8 mouse cellular contexts compared by ENCODE assay signal in genomic region chr11:60209933-60210249, GRCm38 (mm10). TPM values are rescaled to one million over a fixed set of nuclear protein-coding genes. Genes with fewer than 3 reads are reported as not detected.
DNase-seq lines count a peak whose midpoint lies in the region; ATAC-seq and TF ChIP-seq lines count a peak whose summit lies in the region.

No protein-coding gene starts in this region.

- H3K4me3 ChIP-seq in kidney, embryonic 16.5 days (ENCODE audit: low read length), result peak overlapping the region; percentile 50
- H3K4me3 ChIP-seq in embryonic facial prominence, embryonic 10.5 days, result peak overlapping the region; percentile 57
- peak overlapping the region; percentile 39 for H3K4me3 ChIP-seq in hindbrain, postnatal 0 days (ENCODE audit: low read length)
- peak overlapping the region; percentile 39 for H3K4me3 ChIP-seq in midbrain, postnatal 0 days (ENCODE audit: low read depth, low read length)

- ATAC-seq in kidney, embryonic 16.5 days (ENCODE audit: low FRiP score, low TSS enrichment), result no peak
- ATAC-seq in hindbrain, postnatal 0 days, result no peak
- no peak for ATAC-seq in midbrain, postnatal 0 days (ENCODE audit: low FRiP score)

- TF ChIP-seq CTCF in hindbrain, postnatal 0 days (IDR thresholded peaks at IDR 0.05; ENCODE audit: low read depth), result no peak
- TF ChIP-seq CTCF in midbrain, postnatal 0 days (IDR thresholded peaks at IDR 0.05), result no peak

- peaks cover 65% of the 10 kb centered on the region for H3K4me1 ChIP-seq in kidney, embryonic 16.5 days (ENCODE audit: insufficient read depth, low read length)
- peaks cover 83% of the 10 kb centered on the region for H3K4me1 ChIP-seq in embryonic facial prominence, embryonic 10.5 days
- peaks cover 44% of the 10 kb centered on the region for H3K4me1 ChIP-seq in hindbrain, postnatal 0 days (ENCODE audit: insufficient read depth, low read length)
- peaks cover 17% of the 10 kb centered on the region for H3K4me1 ChIP-seq in midbrain, postnatal 0 days (ENCODE audit: insufficient read depth, low read length)

- peak overlapping the region; percentile 80 for H3K4me2 ChIP-seq in kidney, embryonic 16.5 days (replicated peaks; ENCODE audit: low read depth, low read length)
- H3K4me2 ChIP-seq in hindbrain, postnatal 0 days (ENCODE audit: low read depth, low read length), result peak overlapping the region; percentile 68
- H3K4me2 ChIP-seq in midbrain, postnatal 0 days (ENCODE audit: low read depth, low read length, poor library complexity, severe bottlenecking), result peak overlapping the region; percentile 70

- no peaks in the 10 kb centered on the region for H3K27me3 ChIP-seq in kidney, embryonic 16.5 days (ENCODE audit: insufficient read depth, low read length)
- H3K27me3 ChIP-seq in embryonic facial prominence, embryonic 10.5 days (replicated peaks; ENCODE audit: low read depth, poor library complexity, severe bottlenecking), result no peaks in the 10 kb centered on the region
- H3K27me3 ChIP-seq in hindbrain, postnatal 0 days (ENCODE audit: insufficient read depth, low read length), result no peaks in the 10 kb centered on the region
- H3K27me3 ChIP-seq in midbrain, postnatal 0 days (ENCODE audit: insufficient read depth, low read length), result no peaks in the 10 kb centered on the region

- H3K9me3 ChIP-seq in kidney, embryonic 16.5 days (ENCODE audit: low read length), result no peaks in the 10 kb centered on the region
- H3K9me3 ChIP-seq in embryonic facial prominence, embryonic 10.5 days, result no peaks in the 10 kb centered on the region
- no peaks in the 10 kb centered on the region for H3K9me3 ChIP-seq in hindbrain, postnatal 0 days (ENCODE audit: low read length)
- H3K9me3 ChIP-seq in midbrain, postnatal 0 days (ENCODE audit: low read length), result no peaks in the 10 kb centered on the region

- H3K9ac ChIP-seq in kidney, embryonic 16.5 days (replicated peaks; ENCODE audit: low read length), result peak overlapping the region; percentile 61
- H3K9ac ChIP-seq in hindbrain, postnatal 0 days (replicated peaks; ENCODE audit: low read length), result peak overlapping the region; percentile 61
- peak overlapping the region; percentile 64 for H3K9ac ChIP-seq in midbrain, postnatal 0 days (replicated peaks; ENCODE audit: low read length, poor library complexity, severe bottlenecking)

- peaks cover 10% of the 10 kb centered on the region; the same call in 1 of the 2 replicates for H3K36me3 ChIP-seq in kidney, embryonic 16.5 days (ENCODE audit: insufficient read depth, low read length)
- H3K36me3 ChIP-seq in embryonic facial prominence, embryonic 10.5 days (replicated peaks), result peaks cover 32% of the 10 kb centered on the region
- H3K36me3 ChIP-seq in hindbrain, postnatal 0 days (ENCODE audit: insufficient read depth, low read length), result no peaks in the 10 kb centered on the region; the same call in none of the 2 replicates
- H3K36me3 ChIP-seq in midbrain, postnatal 0 days (ENCODE audit: insufficient read depth, low read length), result peaks cover 9% of the 10 kb centered on the region; the same call in 1 of the 2 replicates

- 3% methylated on average over 2 of the region's 2 CpGs for WGBS in kidney, embryonic 16.5 days
- WGBS in embryonic facial prominence, embryonic 10.5 days, result 3% methylated on average over 2 of the region's 2 CpGs
- 2% methylated on average over 2 of the region's 2 CpGs for WGBS in hindbrain, postnatal 0 days
- 8% methylated on average over 2 of the region's 2 CpGs for WGBS in midbrain, postnatal 0 days

- no peak for DNase-seq in kidney, postnatal 4 days
- DNase-seq in embryonic facial prominence, embryonic 10.5 days (ENCODE audit: low spot score), result no peak
- no peak for DNase-seq in hindbrain, postnatal 0 days (ENCODE audit: low spot score)
- no peak for DNase-seq in midbrain, postnatal 0 days (ENCODE audit: low spot score)
- no peak for DNase-seq in urinary bladder, postnatal 14 days (ENCODE audit: low spot score)
- no peak for DNase-seq in left cerebral cortex, adult 18-20 months (ENCODE audit: low spot score in 2 of 2)
- DNase-seq in natural killer cell, adult 2 months (ENCODE audit: low spot score in 2 of 2), result no peak

- H3K27ac ChIP-seq in kidney, embryonic 16.5 days (ENCODE audit: low read length), result peak overlapping the region; percentile 74
- peak overlapping the region; percentile 90 for H3K27ac ChIP-seq in embryonic facial prominence, embryonic 10.5 days (replicated peaks)
- H3K27ac ChIP-seq in hindbrain, postnatal 0 days, result peak overlapping the region; percentile 89
- peak overlapping the region; percentile 76 for H3K27ac ChIP-seq in midbrain, postnatal 0 days (ENCODE audit: low read depth, low read length)

RNA-seq across cellular contexts. Expression of gene Srebf1, which starts 12.5 kb away (rescaled TPM):
- polyA plus RNA-seq in kidney, embryonic 16.5 days (2015; fragmentation: Nextera tagmentation; extraction: Ambion mirVana), result 51.3 and 62.2 TPM in 2 replicates
- 50.9 and 52.1 TPM in 2 replicates for polyA plus RNA-seq in embryonic facial prominence, embryonic 10.5 days (2016; fragmentation: Nextera tagmentation; extraction: Ambion mirVana)
- total RNA-seq in hindbrain, postnatal 0 days (2014; rRNA removed), result 163 and 169 TPM in 2 replicates
- 50.6 and 59.5 TPM in 2 replicates for polyA plus RNA-seq in hindbrain, postnatal 0 days (2015; fragmentation: Nextera tagmentation; extraction: Ambion mirVana)
- 77.1 and 96.5 TPM in 2 replicates for total RNA-seq in midbrain, postnatal 0 days (2014; rRNA removed)
- 34.5 and 38.1 TPM in 2 replicates for polyA plus RNA-seq in midbrain, postnatal 0 days (2015; fragmentation: Nextera tagmentation; extraction: Ambion mirVana)
- total RNA-seq in left cerebral cortex, adult 18-20 months (2021), result 10 to 100 TPM; 66.2 to 68.2 TPM
